Mouse (Mus musculus) heart, embryonic 14.5 days (tissue): Measurements from ENCODE around the gene Nadsyn1. TPM values are rescaled to one million over a fixed set of nuclear protein-coding genes. Genes with fewer than 3 reads are reported as not detected.

ENCODE experiments used
- ATAC-seq: fragments of 200-750 bp; cut with Nextera tagmentation; 2 replicates; pipeline ENCODE4 v1.8.0; 2017; ENCODE audit warnings: low read depth, moderate TSS enrichment; ENCODE audit not compliant: insufficient number of reproducible peaks, insufficient read depth, low FRiP score
- H3K27ac ChIP-seq, 2 experiments: fragments of 200-500 bp in 1 of 2; fragments of 300-500 bp in 1 of 2; sonication (generic) in 1 of 2; replicated peaks in 1 of 2; 2 replicates each; pipeline ENCODE4 v1.5.1; 2012 to 2014; ENCODE audit warnings: low read depth in 2 of 2, low read length in 2 of 2, control low read depth in 1 of 2, mild to moderate bottlenecking in 1 of 2, mixed read lengths in 1 of 2; ENCODE audit not compliant: control insufficient read depth in 1 of 2, insufficient read depth in 1 of 2
- H3K27me3 ChIP-seq: fragments of 300-500 bp; sonication (generic); 2 replicates; pipeline ENCODE4 v1.6.1; 2014; ENCODE audit warnings: mild to moderate bottlenecking, low read length, control low read depth; ENCODE audit not compliant: control insufficient read depth, insufficient read depth
- H3K36me3 ChIP-seq: fragments of 300-500 bp; sonication (generic); 2 replicates; pipeline ENCODE4 v1.6.1; 2014; ENCODE audit warnings: mild to moderate bottlenecking, control low read depth, low read length, mixed read lengths; ENCODE audit not compliant: control insufficient read depth, insufficient read depth
- H3K4me1 ChIP-seq, 2 experiments: fragments of 200-500 bp in 1 of 2; fragments of 300-500 bp in 1 of 2; sonication (generic) in 1 of 2; 2 replicates each; pipeline ENCODE4 v1.6.1; 2012 to 2014; ENCODE audit warnings: low read length in 2 of 2, control low read depth in 1 of 2, mixed read lengths in 1 of 2; ENCODE audit not compliant: control insufficient read depth in 2 of 2, insufficient read depth in 2 of 2
- H3K4me2 ChIP-seq: fragments of 300-500 bp; sonication (generic); 2 replicates; pipeline ENCODE4 v1.6.1; 2014; ENCODE audit warnings: mild to moderate bottlenecking, low read length
- H3K4me3 ChIP-seq, 2 experiments: fragments of 200-500 bp in 1 of 2; fragments of 300-500 bp in 1 of 2; sonication (generic) in 1 of 2; 2 replicates each; pipeline ENCODE4 v1.5.1; 2012 to 2014; ENCODE audit warnings: low read length in 2 of 2, mild to moderate bottlenecking in 2 of 2, control low read depth in 1 of 2, low read depth in 1 of 2, moderate library complexity in 1 of 2; ENCODE audit not compliant: control insufficient read depth in 1 of 2, insufficient read depth in 1 of 2
- H3K9ac ChIP-seq: fragments of 300-500 bp; sonication (generic); 2 replicates; pipeline ENCODE4 v1.6.1; 2014; ENCODE audit warnings: mild to moderate bottlenecking, low read length
- H3K9me3 ChIP-seq: fragments of 300-500 bp; sonication (generic); 2 replicates; pipeline ENCODE4 v1.6.1; 2016; ENCODE audit warnings: low read length, control low read depth; ENCODE audit not compliant: control insufficient read depth
- WGBS: fragments of 180-500 bp; shearing (Covaris S2); extraction: QIAGEN DNeasy Blood & Tissue Kit; methylation state at CpG from one replicate; pipeline ENCODE4 v1.1.7; 2014; 5-methylcytosine and 5-hydroxymethylcytosine counted together
- microRNA-seq: library from miRNA; unstranded; fragments of <30 nt; microRNA quantifications from one replicate; pipeline ENCODE4, GENCODE M21; 2016
- polyA plus RNA-seq: library from polyadenylated mRNA; unstranded; fragments of >200 nt; fragmentation: Nextera tagmentation; extraction: Ambion mirVana; gene quantifications from 2 replicates; pipeline ENCODE4 v1.2.1, GENCODE M21; 2014

Nadsyn1 gene
- polyA plus RNA-seq, 1 experiment from 2014 or later = 7.2 TPM

- 74% methylated on average over 1 of the region's 1 CpGs for WGBS
- Histone ChIP-seq H3K27ac (no peak overlapping the region), H3K4me2 (no peak overlapping the region), H3K9me3 (no peaks in the 10 kb centered on the region), H3K36me3 (no peaks in the 10 kb centered on the region), H3K4me3 (no peak overlapping the region), H3K4me1 (peaks cover 12 to 16% of the 10 kb centered on the region in 2 experiments; a peak in 3 of 4 replicates), H3K9ac (no peak overlapping the region), H3K27me3 (peaks cover 21% of the 10 kb centered on the region; the same call in 1 of the 2 replicates)
- no peak for ATAC-seq
Observed at GRCm38 (mm10) chr7:143751380-143751779, 71.3 kb downstream of the Nadsyn1 start.

- 71% methylated on average over 3 of the region's 3 CpGs for WGBS
- H3K9me3 ChIP-seq = no peaks in the 10 kb centered on the region
Observed at GRCm38 (mm10) chr7:143749045-143749444, 73.6 kb downstream of the Nadsyn1 start.

GRCm38 (mm10) chr7:143748041-143748868, 74.4 kb downstream of the Nadsyn1 start:
- Histone ChIP-seq H3K9ac (peak overlapping the region; percentile 27; the same call in 1 of the 2 replicates), H3K4me1 (peaks cover 11 to 14% of the 10 kb centered on the region in 2 experiments; a peak in 3 of 4 replicates), H3K36me3 (no peaks in the 10 kb centered on the region), H3K4me3 (peak overlapping the region in 1 of 2 experiments; percentile 15; a peak in 1 of 4 replicates), H3K9me3 (no peaks in the 10 kb centered on the region), H3K27me3 (no peaks in the 10 kb centered on the region), H3K27ac (no peak overlapping the region; a peak in 1 of 4 replicates), H3K4me2 (peak overlapping the region; percentile 59)
- peak; percentile 82 for ATAC-seq
- WGBS = 4% methylated on average over 16 of the region's 16 CpGs

More at GRCm38 (mm10) chr7:143749045-143749444, 73.6 kb downstream of the Nadsyn1 start:
- Histone ChIP-seq H3K27me3 (no peaks in the 10 kb centered on the region), H3K36me3 (no peaks in the 10 kb centered on the region), H3K27ac (no peak overlapping the region), H3K4me1 (peaks cover 11 to 14% of the 10 kb centered on the region in 2 experiments; a peak in 3 of 4 replicates), H3K9ac (no peak overlapping the region), H3K4me2 (no peak overlapping the region), H3K4me3 (no peak overlapping the region)
- ATAC-seq = no peak

Small RNA genes lying within 50 kb of the gene (microRNA-seq; reads per million reads assigned to microRNA genes)
- not detected for gene Gm22064

Other genes with a start within 250 kb of the Nadsyn1 start
- 24.3 and 24.5 TPM in 2 replicates for gene Cars, start 222.8 kb downstream of the Nadsyn1 start, polyA plus RNA-seq
- gene Tnfrsf26, start 194.1 kb downstream of the Nadsyn1 start, polyA plus RNA-seq = 0.63 and 0.80 TPM in 2 replicates
- gene Tnfrsf22, start 173.2 kb downstream of the Nadsyn1 start, polyA plus RNA-seq = 4.0 and 4.6 TPM in 2 replicates
- 1.3 and 2.2 TPM in 2 replicates for gene Tnfrsf23, start 137.0 kb downstream of the Nadsyn1 start, polyA plus RNA-seq
- 34.9 and 36.9 TPM in 2 replicates for gene Osbpl5, start 65.9 kb downstream of the Nadsyn1 start, polyA plus RNA-seq
- gene Mrgprg, start 55.9 kb downstream of the Nadsyn1 start, polyA plus RNA-seq = not detected in 2 replicates
- gene Mrgpre, start 38.3 kb downstream of the Nadsyn1 start, polyA plus RNA-seq = 1.5 and 2.3 TPM in 2 replicates
- 20.2 and 24.7 TPM in 2 replicates for gene Dhcr7, start 296 bp upstream of the Nadsyn1 start, polyA plus RNA-seq
- not detected in 2 replicates for gene Gm498, start 44.0 kb upstream of the Nadsyn1 start, polyA plus RNA-seq
- 0.16 and 0.49 TPM in 2 replicates for gene Shank2, start 179.1 kb upstream of the Nadsyn1 start, polyA plus RNA-seq